Mouse (Mus musculus): ENCODE data around the gene Dock1.

The Dock1 gene

GRCm38 (mm10) chr7:134818471-134818870 lies 148.0 kb downstream of the Dock1 start:
- in situ Hi-C loops (cut with MboI, MseI) = no loop called here

GRCm38 (mm10) chr7:134821264-134821663 lies 150.8 kb downstream of the Dock1 start:
- in situ Hi-C loops (cut with MboI, MseI) = no loop called here

GRCm38 (mm10) chr7:134822006-134822405 lies 151.6 kb downstream of the Dock1 start:
- in situ Hi-C loops (cut with MboI, MseI) = no loop called here

- in situ Hi-C loops (cut with MboI, MseI) = no loop called here
Measured at GRCm38 (mm10) chr7:134823891-134824290, 153.4 kb downstream of the Dock1 start.

- in situ Hi-C loops (cut with MboI, MseI) = no loop called here
Measured at GRCm38 (mm10) chr7:134840066-134840465, 169.6 kb downstream of the Dock1 start.

GRCm38 (mm10) chr7:134842751-134843150 lies 172.3 kb downstream of the Dock1 start:
- in situ Hi-C loops (cut with MboI, MseI) = no loop called here

- in situ Hi-C loops (cut with MboI, MseI) = no loop called here
Measured at GRCm38 (mm10) chr7:134862000-134862399, 191.5 kb downstream of the Dock1 start.

GRCm38 (mm10) chr7:134864175-134864574 lies 193.7 kb downstream of the Dock1 start:
- in situ Hi-C loops (cut with MboI, MseI) = no loop called here

- in situ Hi-C loops (cut with MboI, MseI) = no loop called here
Measured at GRCm38 (mm10) chr7:134872511-134872910, 202.1 kb downstream of the Dock1 start.

- in situ Hi-C loops (cut with MboI, MseI) = no loop called here
Measured at GRCm38 (mm10) chr7:134872981-134873380, 202.5 kb downstream of the Dock1 start.

- in situ Hi-C loops (cut with MboI, MseI) = no loop called here
Measured at GRCm38 (mm10) chr7:134878985-134879384, 208.5 kb downstream of the Dock1 start.

- in situ Hi-C loops (cut with MboI, MseI) = no loop called here
Measured at GRCm38 (mm10) chr7:134880431-134880830, 210.0 kb downstream of the Dock1 start.

- in situ Hi-C loops (cut with MboI, MseI) = no loop called here
Measured at GRCm38 (mm10) chr7:134883516-134883915, 213.1 kb downstream of the Dock1 start.

GRCm38 (mm10) chr7:134892449-134892871 lies 222.0 kb downstream of the Dock1 start:
- in situ Hi-C loops (cut with MboI, MseI) = no loop called here

GRCm38 (mm10) chr7:134892972-134893371 lies 222.5 kb downstream of the Dock1 start:
- in situ Hi-C loops (cut with MboI, MseI) = no loop called here

- in situ Hi-C loops (cut with MboI, MseI) = no loop called here
Measured at GRCm38 (mm10) chr7:134894604-134895003, 224.2 kb downstream of the Dock1 start.

GRCm38 (mm10) chr7:134899462-134899861 lies 229.0 kb downstream of the Dock1 start:
- in situ Hi-C loops (cut with MboI, MseI) = no loop called here

GRCm38 (mm10) chr7:134901992-134902391 lies 231.5 kb downstream of the Dock1 start:
- in situ Hi-C loops (cut with MboI, MseI) = no loop called here

GRCm38 (mm10) chr7:134931886-134932285 lies 261.4 kb downstream of the Dock1 start:
- in situ Hi-C loops (cut with MboI, MseI) = no loop called here

- in situ Hi-C loops (cut with MboI, MseI) = no loop called here
Measured at GRCm38 (mm10) chr7:134937471-134937926, 267.0 kb downstream of the Dock1 start.

- in situ Hi-C loops (cut with MboI, MseI) = no loop called here
Measured at GRCm38 (mm10) chr7:134937927-134938609, 267.6 kb downstream of the Dock1 start, which contains the start of gene Fam196a. TSS of gene Fam196a (minus strand) at chr7:134938430.

- in situ Hi-C loops (cut with MboI, MseI) = no loop called here
Measured at GRCm38 (mm10) chr7:134941891-134942290, 271.4 kb downstream of the Dock1 start.

GRCm38 (mm10) chr7:134943063-134943462 lies 272.6 kb downstream of the Dock1 start:
- in situ Hi-C loops (cut with MboI, MseI) = no loop called here

GRCm38 (mm10) chr7:134943701-134944100 lies 273.2 kb downstream of the Dock1 start:
- in situ Hi-C loops (cut with MboI, MseI) = no loop called here
